Mouse (Mus musculus) thymus, postnatal 36 days (tissue): ENCODE results near the gene Rpp14.
"Not testable (repeated sequence)": the region's sequence is repeated elsewhere in the genome, so short reads cannot be mapped to it uniquely, and the experiment has no call there.

ENCODE experiments used
- DNase-seq, 2 experiments: peaks; one replicate each; pipeline ENCODE4 v3.0.0; 2022; ENCODE audit warnings: mixed read lengths in 2 of 2

Rpp14 gene

DNA sequence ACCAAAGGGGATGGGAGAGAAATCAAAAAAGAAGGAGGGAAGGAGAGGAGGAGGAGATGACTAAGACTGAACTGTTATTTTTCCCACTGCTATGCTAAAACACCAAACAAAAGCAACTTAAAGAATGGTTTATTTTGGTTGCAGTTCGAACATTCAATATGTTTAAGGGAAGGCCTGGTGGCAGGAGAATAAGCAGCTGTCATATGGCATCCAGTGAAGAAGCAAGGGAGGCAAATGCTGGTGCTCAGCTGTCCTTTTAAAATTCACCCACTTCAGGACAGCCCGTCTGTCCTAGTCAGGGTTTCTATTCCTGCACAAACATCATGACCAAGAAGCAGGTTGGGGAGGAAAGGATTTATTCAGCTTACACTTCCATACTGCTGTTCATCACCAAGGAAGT lies 37.2 kb downstream of the Rpp14 start:
- DNase-seq, result no peak

DNA sequence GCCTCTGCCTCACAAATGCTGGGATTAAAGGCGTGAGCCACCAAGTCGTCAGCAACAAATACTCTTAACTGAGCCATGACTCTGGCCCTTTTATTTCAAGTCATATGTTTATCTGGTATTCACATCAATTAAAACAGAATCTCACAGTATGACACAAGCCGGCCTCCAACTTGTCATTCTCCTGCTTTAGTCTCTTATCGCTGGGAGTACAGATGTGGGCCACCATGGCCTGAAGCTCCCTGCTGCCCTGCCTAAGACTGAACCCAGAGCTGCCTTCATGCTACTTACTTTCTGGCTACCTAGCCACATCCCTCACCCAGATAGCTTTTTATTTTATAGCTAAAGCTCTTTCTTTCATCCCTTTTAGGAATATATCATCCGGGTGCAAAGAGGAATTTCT lies 39.3 kb downstream of the Rpp14 start:
- DNase-seq, result no peak

DNA sequence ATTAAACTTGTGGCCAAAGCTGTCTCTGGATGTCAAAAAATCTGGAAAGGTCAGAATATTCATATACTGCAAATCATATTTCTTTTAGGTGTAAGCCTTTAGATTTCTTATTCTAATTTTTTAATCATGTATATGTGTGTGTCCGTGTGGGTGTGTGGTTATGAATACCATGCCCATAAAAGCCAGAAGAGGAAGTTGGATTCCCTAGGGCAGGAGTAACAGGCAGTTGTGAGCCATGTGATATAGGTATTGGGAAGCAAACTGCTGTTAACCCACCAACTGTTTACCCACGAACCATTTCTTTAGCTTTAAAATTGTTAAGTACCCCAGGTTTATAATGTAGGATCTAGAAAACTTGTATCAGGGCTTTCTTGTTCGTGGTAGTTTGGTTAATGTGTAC lies 39.7 kb downstream of the Rpp14 start:
- no peak for DNase-seq

DNA sequence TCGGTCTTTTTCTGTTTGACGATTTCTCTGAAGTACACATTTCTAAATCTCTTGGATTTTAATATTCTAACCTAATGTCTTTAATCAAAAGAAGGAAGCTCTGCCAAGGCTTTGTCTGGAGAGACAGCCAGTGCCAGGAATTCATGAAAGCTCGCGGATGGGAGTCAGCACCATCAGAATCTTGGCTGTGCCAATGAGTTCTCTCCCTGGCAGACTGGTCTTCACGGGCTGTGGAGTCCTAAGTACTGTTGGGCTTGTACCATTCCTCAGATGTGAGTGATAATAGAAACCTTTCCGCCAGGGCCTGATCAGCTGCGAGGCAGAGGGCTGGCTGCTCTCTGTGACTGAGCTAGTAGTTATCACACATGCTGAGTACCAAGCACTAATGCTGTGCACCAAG lies 43.0 kb downstream of the Rpp14 start:
- DNase-seq, result no peak

DNA sequence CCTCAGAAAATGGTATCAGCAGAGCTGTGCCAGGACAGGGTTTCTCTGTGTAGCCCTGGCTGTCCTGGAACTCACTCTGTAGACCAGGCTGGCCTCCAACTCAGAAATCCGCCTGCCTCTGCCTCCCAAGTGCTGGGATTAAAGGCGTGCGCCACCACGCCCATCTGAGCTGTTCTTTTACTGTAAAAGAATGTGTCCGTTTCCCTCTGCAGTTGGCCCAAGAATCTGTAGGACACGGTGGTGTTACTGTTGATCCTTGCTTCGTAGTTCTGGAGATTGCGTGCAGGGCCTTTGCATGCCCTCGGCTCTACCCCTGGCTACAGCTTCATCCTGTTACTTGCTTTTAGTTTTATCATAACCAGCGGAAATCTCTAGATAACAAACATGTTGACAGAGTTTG lies 43.4 kb downstream of the Rpp14 start:
- DNase-seq, result not testable (repeated sequence)

DNA sequence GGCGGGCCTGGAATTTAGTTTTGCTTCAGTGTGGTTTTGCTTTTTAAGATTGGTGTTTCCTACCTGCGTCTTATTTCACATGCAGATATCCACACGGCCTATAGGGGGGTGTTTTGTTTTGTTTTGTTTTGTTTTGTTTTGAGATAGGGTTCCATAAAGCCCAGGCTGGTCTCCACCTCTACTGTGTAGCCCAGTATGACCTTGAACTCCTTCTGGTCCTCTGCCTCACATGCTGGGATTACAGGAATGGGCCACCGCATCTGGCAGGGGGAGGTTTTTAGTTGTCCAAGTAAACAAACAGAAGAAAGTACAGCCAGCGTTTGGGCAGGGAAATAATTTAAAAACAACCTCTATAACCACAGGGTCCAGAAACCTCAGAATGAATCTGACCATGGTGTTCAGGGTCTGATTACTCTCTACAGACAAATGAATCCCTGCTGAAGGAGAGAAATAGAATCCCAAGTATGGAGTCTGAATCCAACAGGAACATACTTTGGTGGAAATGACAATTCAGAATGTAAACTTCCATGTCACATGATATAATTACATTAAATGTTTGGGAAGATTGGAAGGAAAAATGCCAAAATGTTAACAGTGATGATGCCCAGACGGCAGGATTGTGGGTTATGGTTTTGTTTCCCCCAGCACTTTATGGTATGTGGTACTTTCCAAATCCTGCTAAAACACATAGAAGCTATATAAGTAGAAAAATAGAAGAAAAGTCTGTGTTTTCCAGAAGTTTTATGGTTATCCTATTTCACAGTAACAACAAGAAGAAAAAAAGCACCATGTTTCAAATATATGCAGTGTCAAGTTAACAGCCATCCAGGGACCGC lies 44.1 kb downstream of the Rpp14 start:
- DNase-seq, result no peak

DNA sequence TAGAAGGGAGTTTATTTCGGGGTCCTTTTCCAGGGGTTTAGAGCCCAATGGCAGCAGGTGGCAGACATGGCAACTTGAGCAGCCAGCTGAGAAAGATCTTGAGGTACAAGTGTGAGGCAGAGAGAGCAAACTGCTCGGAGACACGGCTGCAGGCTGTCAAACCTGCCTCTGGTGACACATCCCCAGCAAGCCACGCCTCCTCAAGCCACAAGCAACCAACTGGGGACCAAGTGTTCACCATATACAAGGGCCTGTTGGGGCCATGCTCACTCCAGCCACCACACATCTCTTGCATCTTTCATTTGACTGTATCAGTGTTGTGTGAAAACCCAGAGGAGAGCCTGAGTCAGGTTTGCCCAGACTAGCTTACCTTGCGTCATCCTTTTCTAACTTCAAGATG lies 47.8 kb downstream of the Rpp14 start:
- DNase-seq, result peak; percentile 6 to 11

DNA sequence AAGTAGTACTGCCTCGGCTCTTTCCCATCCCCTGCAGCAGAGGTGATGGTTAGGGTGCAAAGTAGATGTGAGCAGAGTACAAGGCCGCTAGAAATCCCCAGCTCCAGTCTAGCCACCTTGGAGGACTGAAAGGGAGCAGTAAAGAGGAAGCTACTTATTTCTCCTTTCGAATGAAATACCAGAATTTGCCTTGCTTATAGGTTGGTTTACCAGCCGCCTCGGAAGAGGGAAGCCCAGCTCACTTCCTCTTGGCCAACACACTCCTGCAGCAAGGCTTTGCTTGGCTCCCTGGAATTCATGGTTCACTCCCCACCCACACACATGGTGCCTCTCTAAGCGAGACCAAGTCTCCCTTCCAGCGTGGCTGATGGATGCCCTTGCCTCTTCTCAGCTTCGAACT lies 52.6 kb downstream of the Rpp14 start:
- DNase-seq, result no peak

DNA sequence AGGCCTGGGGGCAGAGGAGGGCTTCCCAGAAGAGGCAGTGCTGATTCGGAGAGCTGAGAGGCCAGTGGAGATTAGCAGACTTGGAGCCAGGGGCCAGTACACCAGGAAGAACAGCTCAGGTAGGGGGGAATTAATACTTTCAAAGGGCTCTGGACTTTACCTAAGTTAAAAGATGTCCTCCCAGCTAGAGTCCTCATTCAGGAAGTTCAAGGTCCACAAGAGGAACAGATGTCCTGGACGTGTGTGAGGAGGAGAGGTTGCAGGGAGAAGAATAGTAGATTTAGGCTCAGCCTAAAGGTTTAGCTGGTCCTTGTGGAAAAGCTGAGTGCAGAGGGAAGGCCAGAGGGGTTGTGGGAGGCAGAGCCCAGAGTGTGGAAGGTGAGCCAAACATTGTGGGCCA lies 54.1 kb downstream of the Rpp14 start:
- DNase-seq, result no peak

DNA sequence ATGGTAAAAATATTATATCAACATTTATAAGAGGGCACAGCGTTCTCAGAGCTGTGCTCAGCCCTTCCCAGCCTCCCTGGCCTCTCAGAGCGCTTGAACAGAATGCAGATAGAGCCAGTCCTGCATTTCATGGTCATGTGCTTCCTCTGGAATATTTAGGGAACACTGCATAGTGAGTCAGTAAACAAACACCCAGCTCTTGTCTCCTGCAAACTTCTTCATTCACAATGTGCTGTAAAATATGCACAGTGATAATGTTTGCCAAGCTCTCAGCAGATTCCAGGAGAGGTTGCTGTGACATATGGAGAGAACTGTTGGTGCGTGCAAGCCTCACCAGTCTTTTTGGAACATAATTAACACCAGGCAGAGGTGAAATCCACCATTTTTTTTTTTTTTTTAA lies 55.0 kb downstream of the Rpp14 start:
- DNase-seq, result no peak

DNA sequence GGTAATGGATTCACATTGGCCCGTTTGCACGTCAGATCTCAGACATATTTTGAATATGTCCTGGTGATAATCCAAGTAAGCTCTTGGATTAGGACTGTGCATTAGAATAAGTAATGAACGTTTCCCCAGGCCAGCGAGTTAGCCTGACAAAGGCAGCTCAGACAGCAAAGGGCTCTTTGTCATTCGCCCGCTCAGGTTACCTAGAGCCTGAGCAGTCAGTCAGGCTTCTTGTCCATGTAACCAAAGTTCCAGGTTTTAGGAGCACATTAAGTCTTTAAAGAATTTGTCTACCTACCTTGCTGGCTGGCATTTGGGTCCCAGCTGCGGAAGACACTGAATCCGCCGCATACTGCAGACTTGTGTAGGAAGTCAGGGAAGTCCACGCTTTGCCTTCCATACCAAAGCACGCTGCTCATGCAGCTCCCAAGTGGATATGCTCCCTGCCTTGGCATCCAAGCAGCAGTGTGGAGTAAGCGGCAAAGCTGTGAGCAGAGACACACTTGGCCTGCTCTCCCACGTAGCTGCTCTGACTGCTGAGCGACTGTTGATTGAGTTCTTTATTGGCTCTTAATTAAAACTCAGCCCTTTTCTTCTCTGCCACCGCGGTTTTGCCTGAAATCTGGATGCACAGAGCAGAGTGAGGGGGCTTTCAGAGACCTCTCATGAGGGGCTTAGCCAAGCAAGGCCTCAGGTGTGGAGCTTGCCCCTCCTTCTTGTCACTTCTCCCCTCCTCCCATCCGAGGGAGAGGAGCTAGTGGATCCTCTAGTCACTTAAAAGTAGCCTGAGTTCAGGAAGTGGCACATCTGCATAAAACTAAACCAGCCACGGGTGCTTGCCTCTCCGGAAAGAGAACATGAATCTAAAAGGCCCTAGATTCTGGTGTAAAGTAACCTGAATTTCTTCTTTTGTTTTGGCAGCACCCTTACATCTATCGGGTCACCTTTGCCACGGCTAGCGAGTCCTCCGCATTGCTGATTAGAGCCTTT lies 59.9 kb downstream of the Rpp14 start:
- DNase-seq, result peak; percentile 22 to 45

DNA sequence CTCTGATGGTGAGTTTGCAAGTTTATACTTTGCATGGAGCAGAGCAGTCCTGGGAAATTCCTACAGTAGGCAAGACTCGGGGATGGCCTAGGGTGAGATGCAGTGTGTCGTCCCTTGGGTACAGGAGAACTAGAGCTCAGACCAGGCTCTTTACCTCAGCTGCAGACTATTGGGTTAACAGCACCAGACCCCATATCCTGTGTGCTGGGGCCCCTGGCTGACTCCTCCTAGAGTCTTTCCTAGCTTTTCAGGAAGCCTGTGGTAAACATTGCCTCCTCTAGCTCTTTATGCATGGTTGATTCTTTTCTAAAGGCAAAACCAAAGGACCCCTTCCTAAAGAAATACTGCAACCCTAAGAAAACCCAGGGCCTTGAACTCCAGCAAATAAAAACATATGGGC lies 61.0 kb downstream of the Rpp14 start:
- peak; percentile 41 to 50 for DNase-seq
